Mouse (Mus musculus): ENCODE measurements around the gene Rps17.

DNA sequence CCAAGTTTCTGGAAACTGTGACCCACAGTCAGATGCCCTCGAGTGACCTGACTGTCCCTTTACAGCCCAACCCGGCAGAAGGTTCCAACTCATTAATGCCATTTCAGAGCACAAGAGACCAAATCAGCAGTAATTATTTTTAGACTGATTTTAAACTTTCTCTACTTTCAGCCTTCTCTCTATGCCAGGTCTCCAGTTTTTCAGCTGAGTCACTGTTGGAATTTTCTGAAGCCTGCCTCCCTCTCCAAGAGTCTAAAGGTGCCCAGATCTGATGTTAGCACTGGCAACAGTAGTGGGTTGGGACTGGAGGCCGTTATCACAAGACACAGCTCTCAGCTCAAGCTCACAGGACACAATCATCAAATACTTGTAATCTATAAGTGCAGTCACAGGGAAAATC is 22.9 kb upstream of the Rps17 start:
- no peak for TF ChIP-seq CTCF (IDR thresholded peaks at IDR 0.05; ENCODE audit: low read depth, low read length)
- TF ChIP-seq TAL1 (conservative IDR thresholded peaks at IDR 0.05; ENCODE audit: low read depth, low read length), result no peak
- no peak for TF ChIP-seq GATA1 (IDR thresholded peaks at IDR 0.05; ENCODE audit: borderline replicate concordance, low read length)
- no peak for TF ChIP-seq POLR2AphosphoS5 (IDR thresholded peaks at IDR 0.05; ENCODE audit: insufficient replicate concordance, low read depth, low read length)
